Mouse (Mus musculus) spleen, adult 2 months (tissue): ENCODE measurements around the gene Car2.

ENCODE experiments used
- CTCF ChIP-seq: fragments of 200-500 bp; IDR thresholded peaks from 2 replicates; pipeline ENCODE4 v1.5.1; 2011; ENCODE audit warnings: mild to moderate bottlenecking, inconsistent platforms; ENCODE audit not compliant: insufficient read depth, insufficient read length, insufficient replicate concordance; ENCODE audit errors: extremely low read depth
- POLR2A ChIP-seq: fragments of 200-500 bp; IDR thresholded peaks from 2 replicates; pipeline ENCODE4 v1.6.1; 2011; ENCODE audit warnings: low read depth, low read length, inconsistent platforms

- TF ChIP-seq CTCF (no peak), POLR2A (no peak)
These were observed 23.4 kb upstream of the Car2 start for GRCm38 (mm10) chr3:14862654-14863021.
